Mouse (Mus musculus): ENCODE measurements around the gene B9d2. TPM values are rescaled to one million over a fixed set of nuclear protein-coding genes. Genes with fewer than 3 reads are reported as not detected.
A peak's percentile ranks its signal among the peaks of the same experiment; 100 is the strongest.

The B9d2 gene
- polyA plus RNA-seq, 1 experiment, result 51.5 TPM

DNA sequence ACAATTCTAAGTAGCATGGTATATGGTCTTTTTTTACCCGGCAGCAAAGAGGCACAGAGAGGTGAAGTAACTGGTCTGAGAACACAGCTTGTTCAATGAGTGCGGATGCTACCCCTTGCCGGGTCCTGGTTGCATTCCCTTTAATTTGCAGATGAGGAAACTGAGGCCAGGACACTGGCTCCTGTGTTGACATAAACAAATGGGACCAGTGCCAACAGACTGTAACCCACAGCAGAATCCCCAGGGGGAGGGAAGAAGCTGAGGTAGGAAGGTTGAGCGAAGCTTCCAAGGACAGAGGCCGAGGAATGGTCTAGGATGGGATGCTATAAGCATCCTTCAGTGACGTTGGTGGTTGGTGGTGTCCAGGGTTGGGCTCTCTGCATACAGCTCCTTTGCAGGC lies 5.2 kb upstream of the B9d2 start:
- no peak for DNase-seq (ENCODE audit: low read depth)
- TF ChIP-seq POLR2A (IDR thresholded peaks at IDR 0.05; ENCODE audit: borderline replicate concordance, extremely low read depth, insufficient read depth, insufficient read length, poor library complexity, severe bottlenecking) (no peak), CTCF (IDR thresholded peaks at IDR 0.05; ENCODE audit: borderline replicate concordance, extremely low read depth, insufficient read depth, insufficient read length) (no peak)

GRCm38 (mm10) chr7:25676085-25676781 lies 4.3 kb upstream of the B9d2 start:
- TF ChIP-seq POLR2A (IDR thresholded peaks at IDR 0.05; ENCODE audit: borderline replicate concordance, extremely low read depth, insufficient read depth, insufficient read length, poor library complexity, severe bottlenecking), result no peak
- no peak for TF ChIP-seq CTCF (IDR thresholded peaks at IDR 0.05; ENCODE audit: borderline replicate concordance, extremely low read depth, insufficient read depth, insufficient read length)
- peak; percentile 97 for DNase-seq (ENCODE audit: low read depth)

DNA sequence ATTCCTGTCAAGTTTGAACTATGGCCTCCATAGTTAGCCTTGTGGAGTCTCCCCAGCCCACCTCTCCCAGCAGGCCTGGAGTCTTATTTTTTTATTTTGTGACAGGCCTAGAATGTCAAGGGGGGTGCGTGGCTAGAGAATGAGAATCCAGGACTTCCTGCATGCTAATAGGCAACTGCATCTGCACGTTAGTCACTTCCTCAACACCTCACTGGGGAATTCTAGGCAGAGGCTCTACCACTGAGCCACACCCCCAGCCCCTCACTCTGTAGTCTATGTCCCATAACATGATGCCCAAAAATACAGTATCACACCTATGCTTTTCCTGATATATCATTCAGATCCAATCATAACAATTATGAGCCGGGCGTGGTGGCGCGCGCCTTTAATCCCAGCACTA lies 3.6 kb upstream of the B9d2 start:
- no peak for DNase-seq (ENCODE audit: low read depth)
- TF ChIP-seq CTCF (IDR thresholded peaks at IDR 0.05; ENCODE audit: borderline replicate concordance, extremely low read depth, insufficient read depth, insufficient read length), result no peak
- no peak for TF ChIP-seq POLR2A (IDR thresholded peaks at IDR 0.05; ENCODE audit: borderline replicate concordance, extremely low read depth, insufficient read depth, insufficient read length, poor library complexity, severe bottlenecking)

- DNase-seq (ENCODE audit: low read depth), result no peak
- no peak for TF ChIP-seq CTCF (IDR thresholded peaks at IDR 0.05; ENCODE audit: borderline replicate concordance, extremely low read depth, insufficient read depth, insufficient read length)
- TF ChIP-seq POLR2A (IDR thresholded peaks at IDR 0.05; ENCODE audit: borderline replicate concordance, extremely low read depth, insufficient read depth, insufficient read length, poor library complexity, severe bottlenecking), result no peak
Measured at GRCm38 (mm10) chr7:25679971-25680370, 609 bp upstream of the B9d2 start.

DNA sequence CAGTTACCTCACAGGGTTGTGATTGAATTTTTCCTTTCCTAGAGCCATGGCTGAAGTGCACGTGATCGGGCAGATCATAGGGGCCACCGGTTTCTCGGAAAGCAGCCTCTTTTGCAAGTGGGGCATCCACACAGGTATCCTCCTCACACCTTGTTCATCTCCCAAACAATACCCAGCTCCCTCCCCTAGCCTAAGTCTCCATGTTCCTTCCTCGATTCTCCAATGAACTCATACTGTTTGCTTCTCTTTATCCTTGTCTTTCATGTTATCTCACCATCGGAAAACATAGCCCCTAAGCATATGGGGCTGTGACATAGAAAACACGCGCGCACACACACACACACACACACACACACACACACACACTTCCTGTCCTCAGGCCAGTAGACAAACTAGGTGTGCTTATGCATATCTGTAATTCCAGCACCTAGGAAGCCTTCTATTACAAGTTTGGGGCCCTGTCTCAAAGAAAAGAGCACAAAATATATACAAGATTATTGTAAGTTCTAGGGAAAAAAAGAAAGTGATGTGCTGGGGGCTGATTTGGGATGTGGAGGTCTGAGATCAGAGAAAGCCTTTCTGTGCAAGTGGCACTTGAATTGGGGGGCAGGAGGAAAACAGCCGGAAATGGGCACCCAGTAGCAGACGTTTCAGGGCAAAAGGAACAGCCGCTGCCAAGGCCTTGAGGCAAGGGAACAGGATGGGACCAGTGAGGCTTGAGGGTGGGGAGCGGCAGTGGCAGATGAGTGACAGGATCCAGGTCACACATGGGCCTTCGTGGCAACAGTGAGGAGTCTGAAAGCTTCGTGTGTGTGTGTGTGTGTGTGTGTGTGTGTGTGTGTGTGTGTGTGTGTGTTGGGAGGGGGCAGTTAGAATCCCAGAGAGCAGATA lies 1.0 kb downstream of the B9d2 start:
- TF ChIP-seq POLR2A (IDR thresholded peaks at IDR 0.05; ENCODE audit: borderline replicate concordance, extremely low read depth, insufficient read depth, insufficient read length, poor library complexity, severe bottlenecking) (no peak), CTCF (IDR thresholded peaks at IDR 0.05; ENCODE audit: borderline replicate concordance, extremely low read depth, insufficient read depth, insufficient read length) (no peak)
- DNase-seq (ENCODE audit: low read depth), result no peak

GRCm38 (mm10) chr7:25683474-25684180 lies 3.0 kb downstream of the B9d2 start:
- no peak for TF ChIP-seq CTCF (IDR thresholded peaks at IDR 0.05; ENCODE audit: borderline replicate concordance, extremely low read depth, insufficient read depth, insufficient read length)
- TF ChIP-seq POLR2A (IDR thresholded peaks at IDR 0.05; ENCODE audit: borderline replicate concordance, extremely low read depth, insufficient read depth, insufficient read length, poor library complexity, severe bottlenecking), result no peak

DNA sequence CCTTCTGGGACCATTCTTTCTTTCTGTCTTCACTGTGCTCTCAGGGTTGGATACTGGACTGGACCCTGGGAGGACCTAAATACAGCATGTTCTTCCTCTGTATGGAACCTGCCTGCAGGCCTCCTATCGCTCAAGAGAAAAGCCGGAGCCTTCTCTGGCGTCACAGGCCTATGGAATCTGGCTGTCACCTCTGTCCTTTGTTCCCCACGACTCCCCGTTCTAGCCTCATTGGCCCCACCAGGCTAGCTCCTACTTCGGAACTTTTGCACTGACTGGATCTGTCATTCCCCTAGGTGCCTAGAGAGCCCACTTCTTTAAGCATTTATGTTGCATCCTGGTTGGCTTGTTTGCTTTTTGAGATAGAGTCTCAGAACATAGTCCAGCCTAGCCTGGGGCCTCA lies 4.1 kb downstream of the B9d2 start:
- no peak for DNase-seq (ENCODE audit: low read depth)
- TF ChIP-seq POLR2A (IDR thresholded peaks at IDR 0.05; ENCODE audit: borderline replicate concordance, extremely low read depth, insufficient read depth, insufficient read length, poor library complexity, severe bottlenecking) (no peak), CTCF (IDR thresholded peaks at IDR 0.05; ENCODE audit: borderline replicate concordance, extremely low read depth, insufficient read depth, insufficient read length) (no peak)

More at GRCm38 (mm10) chr7:25683474-25684180, 3.0 kb downstream of the B9d2 start:
- no peak for DNase-seq (ENCODE audit: low read depth)

GRCm38 (mm10) chr7:25685926-25686470 lies 5.4 kb downstream of the B9d2 start:
- DNase-seq (ENCODE audit: low read depth), result no peak
- TF ChIP-seq POLR2A (IDR thresholded peaks at IDR 0.05; ENCODE audit: borderline replicate concordance, extremely low read depth, insufficient read depth, insufficient read length, poor library complexity, severe bottlenecking) (no peak), CTCF (IDR thresholded peaks at IDR 0.05; ENCODE audit: borderline replicate concordance, extremely low read depth, insufficient read depth, insufficient read length) (no peak)

DNA sequence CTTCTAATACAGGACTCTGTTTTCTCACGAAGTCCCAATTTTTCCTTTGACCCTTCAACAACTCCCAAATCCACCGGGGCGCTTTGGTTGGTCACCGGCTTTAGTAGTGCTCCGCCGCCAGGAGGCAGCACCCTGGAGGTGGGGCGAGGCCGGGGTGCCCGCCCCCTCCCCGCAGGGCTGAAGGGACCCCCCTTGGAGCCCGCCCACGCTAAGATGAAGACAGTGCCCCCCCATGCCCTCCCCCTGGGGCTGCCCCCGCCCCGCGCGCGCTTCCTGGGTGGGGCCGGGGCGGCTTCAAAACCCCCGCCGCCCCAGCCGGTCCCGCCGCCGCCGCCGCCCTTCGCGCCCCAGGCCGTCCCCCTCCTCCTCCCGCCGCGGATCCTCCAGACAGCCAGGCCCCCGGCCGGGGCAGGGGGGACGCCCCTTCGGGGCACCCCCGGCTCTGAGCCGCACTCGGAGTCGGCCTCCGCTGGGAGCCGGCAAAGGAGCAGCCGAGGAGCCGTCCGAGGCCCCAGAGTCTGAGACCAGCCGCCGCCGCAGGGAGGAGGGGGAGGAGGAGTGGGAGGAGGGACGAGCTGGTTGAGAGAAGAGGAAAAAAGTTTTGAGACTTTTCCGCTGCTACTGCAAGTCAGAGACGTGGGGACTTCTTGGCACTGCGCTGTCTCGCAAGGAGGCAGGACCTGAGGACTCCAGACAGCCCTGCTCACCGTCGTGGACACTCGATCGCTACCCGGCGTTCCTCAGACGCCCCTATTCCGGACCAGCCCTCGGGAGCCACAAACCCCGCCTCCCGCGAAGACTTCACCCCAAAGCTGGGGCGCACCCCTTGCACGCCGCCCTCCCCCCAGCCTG lies 6.3 kb downstream of the B9d2 start, which contains the start of gene Tgfb1:
Gene Tgfb1 (plus strand): TSS at position 323 of the 852 bp plus-strand sequence.
- TF ChIP-seq POLR2A (IDR thresholded peaks at IDR 0.05; ENCODE audit: borderline replicate concordance, extremely low read depth, insufficient read depth, insufficient read length, poor library complexity, severe bottlenecking) (no peak), CTCF (IDR thresholded peaks at IDR 0.05; ENCODE audit: borderline replicate concordance, extremely low read depth, insufficient read depth, insufficient read length) (peak; percentile 52; the same call in 1 of the 2 replicates)
- DNase-seq (ENCODE audit: low read depth), result peak; percentile 54

DNA sequence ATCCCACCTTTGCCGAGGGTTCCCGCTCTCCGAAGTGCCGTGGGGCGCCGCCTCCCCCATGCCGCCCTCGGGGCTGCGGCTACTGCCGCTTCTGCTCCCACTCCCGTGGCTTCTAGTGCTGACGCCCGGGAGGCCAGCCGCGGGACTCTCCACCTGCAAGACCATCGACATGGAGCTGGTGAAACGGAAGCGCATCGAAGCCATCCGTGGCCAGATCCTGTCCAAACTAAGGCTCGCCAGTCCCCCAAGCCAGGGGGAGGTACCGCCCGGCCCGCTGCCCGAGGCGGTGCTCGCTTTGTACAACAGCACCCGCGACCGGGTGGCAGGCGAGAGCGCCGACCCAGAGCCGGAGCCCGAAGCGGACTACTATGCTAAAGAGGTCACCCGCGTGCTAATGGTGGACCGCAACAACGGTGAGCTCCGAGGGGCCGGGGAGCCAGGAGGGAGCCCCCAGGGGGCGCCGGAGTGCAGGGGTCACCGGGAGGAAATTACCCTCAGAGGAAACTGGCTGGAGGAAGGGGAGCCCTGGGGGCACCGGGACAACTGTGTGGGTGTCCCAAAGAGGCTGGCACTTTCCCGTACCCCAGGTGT lies 7.3 kb downstream of the B9d2 start:
- no peak for DNase-seq (ENCODE audit: low read depth)
- TF ChIP-seq POLR2A (IDR thresholded peaks at IDR 0.05; ENCODE audit: borderline replicate concordance, extremely low read depth, insufficient read depth, insufficient read length, poor library complexity, severe bottlenecking) (no peak), CTCF (IDR thresholded peaks at IDR 0.05; ENCODE audit: borderline replicate concordance, extremely low read depth, insufficient read depth, insufficient read length) (no peak)

Measured in brain, embryonic 14.5 days (tissue).